Comparison of ENCODE assay signal across 51 mouse cellular contexts in the genomic region with DNA sequence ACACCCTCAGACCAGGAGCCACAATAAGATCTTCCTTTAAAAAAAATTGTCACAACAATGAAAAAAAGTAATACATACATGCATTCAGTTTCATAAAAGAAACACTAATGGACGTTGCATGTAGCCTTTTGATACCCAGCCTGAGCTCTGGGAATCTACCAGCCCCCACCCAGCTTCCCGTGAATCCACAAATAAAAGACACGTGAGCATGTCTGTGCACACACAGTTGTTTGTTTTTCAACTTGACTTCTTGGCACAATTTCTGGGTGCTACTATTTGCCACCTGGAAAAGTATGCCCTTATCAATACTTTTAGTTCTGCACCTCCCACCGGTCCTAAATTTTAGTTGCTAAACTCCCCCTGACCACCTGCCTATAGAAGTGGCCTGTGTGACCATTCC. TPM values are rescaled to one million over a fixed set of nuclear protein-coding genes. Genes with fewer than 3 reads are reported as not detected.
"Had no signal": no experiment of that assay in that cellular context is flagged by ENCODE, and none has a peak within 500 bp of the region (broad histone marks: within the 10 kb centered on the region; RNA-seq: fewer than 3 reads in every experiment).

No protein-coding gene starts in this region.

- H3K27me3 ChIP-seq: heart, embryonic 12.5 days; heart, embryonic 13.5 days; heart, embryonic 15.5 days; hindbrain, embryonic 12.5 days; hindbrain, embryonic 13.5 days; hindbrain, embryonic 15.5 days; intestine, embryonic 15.5 days; kidney, embryonic 15.5 days had no signal

- H3K9me3 ChIP-seq: heart, embryonic 10.5 days; heart, embryonic 12.5 days; heart, embryonic 13.5 days; heart, embryonic 15.5 days; hindbrain, embryonic 10.5 days; hindbrain, embryonic 12.5 days; hindbrain, embryonic 13.5 days; hindbrain, embryonic 15.5 days; intestine, embryonic 15.5 days; kidney, embryonic 15.5 days had no signal

- DNase-seq: heart, postnatal 10 days; heart, postnatal 14 days; heart, postnatal 36 days; heart, postnatal 4 days; kidney, adult 11 months; kidney, adult 18-20 months; kidney, adult 2 months; kidney, adult 8-10 months; kidney, adult 9 months; kidney, postnatal 10 days; kidney, postnatal 14 days; kidney, postnatal 25 days; kidney, postnatal 36 days; kidney, postnatal 4 days; layer of hippocampus, adult 9-11 months; layer of hippocampus, postnatal 36 days had no signal

- H3K36me3 ChIP-seq: heart, embryonic 10.5 days; heart, embryonic 12.5 days; heart, embryonic 13.5 days; heart, embryonic 15.5 days; hindbrain, embryonic 10.5 days; hindbrain, embryonic 12.5 days; hindbrain, embryonic 13.5 days; hindbrain, embryonic 15.5 days; intestine, embryonic 15.5 days; kidney, embryonic 15.5 days had no signal

- H3K4me2 ChIP-seq: heart, embryonic 11.5 days; heart, embryonic 12.5 days; heart, embryonic 13.5 days; heart, embryonic 15.5 days; hindbrain, embryonic 12.5 days; hindbrain, embryonic 13.5 days; hindbrain, embryonic 14.5 days; hindbrain, embryonic 15.5 days; intestine, embryonic 15.5 days; kidney, embryonic 15.5 days had no signal

- H3K4me1 ChIP-seq: heart, embryonic 10.5 days; heart, embryonic 12.5 days; heart, embryonic 13.5 days; heart, embryonic 15.5 days; hindbrain, embryonic 10.5 days; hindbrain, embryonic 12.5 days; hindbrain, embryonic 13.5 days; hindbrain, embryonic 15.5 days; intestine, embryonic 15.5 days; kidney, embryonic 15.5 days had no signal

- H3K9ac ChIP-seq: heart, embryonic 12.5 days; heart, embryonic 13.5 days; heart, embryonic 15.5 days; hindbrain, embryonic 12.5 days; hindbrain, embryonic 13.5 days; hindbrain, embryonic 14.5 days; hindbrain, embryonic 15.5 days; intestine, embryonic 15.5 days; kidney, embryonic 15.5 days had no signal

- H3K27ac ChIP-seq: heart, embryonic 10.5 days; heart, embryonic 13.5 days; heart, embryonic 15.5 days; hindbrain, embryonic 10.5 days; hindbrain, embryonic 12.5 days; hindbrain, embryonic 13.5 days; hindbrain, embryonic 14.5 days; hindbrain, embryonic 15.5 days; hindbrain, postnatal 0 days; intestine, embryonic 15.5 days; kidney, embryonic 15.5 days; kidney, postnatal 0 days; layer of hippocampus, adult 2 months had no signal

- ATAC-seq: hindbrain, embryonic 16.5 days; hindbrain, postnatal 0 days; inflammation-experienced regulatory T-cells, adult 6 months; intestine, embryonic 15.5 days; intestine, embryonic 16.5 days; intestine, postnatal 0 days had no signal

- H3K4me3 ChIP-seq: heart, embryonic 10.5 days; heart, embryonic 12.5 days; heart, embryonic 13.5 days; heart, embryonic 15.5 days; hindbrain, embryonic 10.5 days; hindbrain, embryonic 12.5 days; hindbrain, embryonic 13.5 days; hindbrain, embryonic 15.5 days; intestine, embryonic 15.5 days; kidney, embryonic 15.5 days; layer of hippocampus, adult 2 months had no signal

RNA-seq across cellular contexts. Expression of a gene that starts 19.1 kb away (rescaled TPM):
- total RNA-seq: hematopoietic stem cell, adult 5-6 weeks; layer of hippocampus, adult 2 months; layer of hippocampus, adult 8-10 months; layer of hippocampus, postnatal 14 days; layer of hippocampus, postnatal 25 days; layer of hippocampus, postnatal 36 days had no signal
- polyA plus RNA-seq: hindbrain, embryonic 15.5 days; hindbrain, embryonic 16.5 days; inflammation-experienced regulatory T-cells, adult 6 months; intestine, embryonic 14.5 days; intestine, postnatal 0 days; large intestine, adult 2 months had no signal

RNA-seq across cellular contexts. Expression of a gene that starts 47.6 kb away (rescaled TPM):
- total RNA-seq: heart, adult 8-10 months; heart, postnatal 10 days; heart, postnatal 14 days; heart, postnatal 25 days; heart, postnatal 36 days; heart, postnatal 4 days; hematopoietic stem cell, adult 5-6 weeks; hindbrain, postnatal 0 days; layer of hippocampus, adult 18-20 months; layer of hippocampus, adult 2 months; layer of hippocampus, adult 8-10 months; layer of hippocampus, postnatal 10 days; layer of hippocampus, postnatal 14 days; layer of hippocampus, postnatal 25 days; layer of hippocampus, postnatal 36 days had no signal
- polyA plus RNA-seq: heart, embryonic 10.5 days; heart, embryonic 11.5 days; heart, embryonic 12.5 days; heart, embryonic 13.5 days; heart, embryonic 14.5 days; heart, embryonic 15.5 days; heart, embryonic 16.5 days; heart, postnatal 0 days; hindbrain, embryonic 10.5 days; hindbrain, embryonic 11.5 days; hindbrain, embryonic 12.5 days; hindbrain, embryonic 13.5 days; hindbrain, embryonic 14.5 days; hindbrain, embryonic 15.5 days; hindbrain, embryonic 16.5 days; hindbrain, postnatal 0 days; inflammation-experienced regulatory T-cells, adult 6 months; kidney, embryonic 14.5 days; kidney, embryonic 15.5 days; kidney, embryonic 16.5 days had no signal

RNA-seq across cellular contexts. Expression of a gene that starts 54.5 kb away (rescaled TPM):
- total RNA-seq: heart, adult 8-10 months; heart, postnatal 10 days; heart, postnatal 14 days; heart, postnatal 25 days; heart, postnatal 36 days; heart, postnatal 4 days; hematopoietic stem cell, adult 5-6 weeks; hindbrain, postnatal 0 days; layer of hippocampus, adult 18-20 months; layer of hippocampus, adult 2 months; layer of hippocampus, adult 8-10 months; layer of hippocampus, postnatal 10 days; layer of hippocampus, postnatal 14 days; layer of hippocampus, postnatal 25 days; layer of hippocampus, postnatal 36 days had no signal
- polyA plus RNA-seq: heart, embryonic 10.5 days; heart, embryonic 11.5 days; heart, embryonic 12.5 days; heart, embryonic 13.5 days; heart, embryonic 14.5 days; heart, embryonic 15.5 days; heart, embryonic 16.5 days; heart, postnatal 0 days; hindbrain, embryonic 10.5 days; hindbrain, embryonic 11.5 days; hindbrain, embryonic 12.5 days; hindbrain, embryonic 13.5 days; hindbrain, embryonic 15.5 days; hindbrain, embryonic 16.5 days; hindbrain, postnatal 0 days; intestine, embryonic 14.5 days; kidney, embryonic 14.5 days; kidney, embryonic 15.5 days; kidney, embryonic 16.5 days; kidney, postnatal 0 days had no signal
